Mouse (Mus musculus) ES-E14 (cell line): ENCODE data around the gene Lpgat1. TPM values are rescaled to one million over a fixed set of nuclear protein-coding genes. Genes with fewer than 3 reads are reported as not detected.

Experiments
- DNase-seq: peaks from one replicate; pipeline ENCODE4 v3.0.0-alpha.2; 2013; ENCODE audit warnings: low read depth, low spot score
- H3K27ac ChIP-seq: 2 replicates; pipeline ENCODE4 v1.5.1; 2012; ENCODE audit warnings: low read depth, mild to moderate bottlenecking, low read length, moderate library complexity, mixed read lengths; ENCODE audit not compliant: poor library complexity, insufficient read depth, severe bottlenecking
- H3K36me3 ChIP-seq: 2 replicates; pipeline ENCODE4 v1.6.1; 2012; ENCODE audit warnings: mild to moderate bottlenecking, low read length, moderate library complexity, mixed read lengths; ENCODE audit not compliant: control insufficient read depth, poor library complexity, insufficient read depth, severe bottlenecking
- H3K4me1 ChIP-seq, 2 experiments: fragments of 150-350 bp in 1 of 2; sonication (generic) in 1 of 2; 2 replicates each; pipeline ENCODE4 v1.6.1; 2012; ENCODE audit warnings: low read length in 2 of 2, mild to moderate bottlenecking in 1 of 2, mixed read lengths in 1 of 2; ENCODE audit not compliant: control insufficient read depth in 2 of 2, insufficient read depth in 2 of 2, poor library complexity in 1 of 2
- H3K4me3 ChIP-seq, 2 experiments: fragments of 150-350 bp in 1 of 2; sonication (generic) in 1 of 2; 2 replicates each; pipeline ENCODE4 v1.5.1; 2012; ENCODE audit warnings: low read length in 2 of 2, low read depth in 1 of 2, mild to moderate bottlenecking in 1 of 2, mixed read lengths in 1 of 2; ENCODE audit not compliant: insufficient read depth in 1 of 2, poor library complexity in 1 of 2, severe bottlenecking in 1 of 2
- H3K9ac ChIP-seq: 2 replicates; pipeline ENCODE4 v1.6.1; 2012; ENCODE audit warnings: low read depth, mild to moderate bottlenecking, low read length, mixed read lengths; ENCODE audit not compliant: poor library complexity, insufficient read depth, severe bottlenecking
- H3K9me3 ChIP-seq: fragments of 150-350 bp; sonication (generic); 2 replicates; pipeline ENCODE4 v1.6.1; 2012; ENCODE audit warnings: low read depth, mild to moderate bottlenecking, low read length; ENCODE audit not compliant: control insufficient read depth, insufficient read depth
- CHD2 ChIP-seq: IDR thresholded peaks from 2 replicates; pipeline ENCODE4 v1.6.1; 2014; ENCODE audit warnings: mild to moderate bottlenecking, low read depth, low read length, inconsistent platforms
- HCFC1 ChIP-seq: IDR thresholded peaks from 2 replicates; pipeline ENCODE4 v1.6.1; 2012; ENCODE audit warnings: low read length, inconsistent platforms, borderline replicate concordance; ENCODE audit not compliant: insufficient read depth
- MAFK ChIP-seq: IDR thresholded peaks from 2 replicates; pipeline ENCODE4 v1.6.1; 2014; ENCODE audit warnings: mild to moderate bottlenecking, low read depth, low read length, inconsistent platforms; ENCODE audit not compliant: insufficient read depth
- ZC3H11A ChIP-seq: IDR thresholded peaks from 2 replicates; pipeline ENCODE4 v1.6.1; 2012; ENCODE audit warnings: low read depth, mild to moderate bottlenecking, inconsistent platforms, low read length, borderline replicate concordance
- ZNF384 ChIP-seq: IDR thresholded peaks from 2 replicates; pipeline ENCODE4 v1.6.1; 2012; ENCODE audit warnings: low read depth, low read length, inconsistent platforms
- in situ Hi-C, 2 experiments: fragments of 600-800 bp; cut with MboI; formaldehyde crosslinking; loops; one replicate each; pipeline ENCODE4 v1.15.1; 2025; ENCODE audit warnings: low sequenced_read_pairs in 2 of 2, inconsistent platforms in 1 of 2; ENCODE audit not compliant: unreplicated experiment in 2 of 2
- total RNA-seq: library from RNA; depleted of rRNA; stranded (reverse); fragments of 300-350 nt; gene quantifications from 2 replicates; pipeline ENCODE4 v1.2.3, GENCODE M21; 2012

Lpgat1 gene
- total RNA-seq, 1 experiment: 20.7 TPM

DNA sequence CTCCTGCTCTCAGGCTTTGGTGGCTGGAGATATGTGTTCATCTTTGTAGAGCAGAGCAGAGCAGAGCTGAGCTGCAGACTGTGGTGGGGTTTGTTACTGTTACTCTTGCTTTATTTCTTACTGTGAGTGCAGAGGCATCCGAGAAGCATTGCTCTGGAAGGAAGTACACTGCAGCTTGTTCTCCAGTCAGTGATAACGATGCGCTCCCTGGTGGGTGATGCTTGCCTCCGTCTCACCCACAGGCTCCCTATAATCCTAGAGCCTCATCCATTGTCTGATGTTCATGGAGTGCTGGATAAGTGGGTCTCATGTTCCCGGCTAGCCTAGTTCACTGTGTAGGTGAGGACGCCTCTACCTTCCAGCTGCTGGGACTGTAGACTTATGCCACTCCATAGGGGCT is 6.0 kb downstream of the Lpgat1 start:
- no peak for DNase-seq
- Histone ChIP-seq H3K36me3 (no peaks in the 10 kb centered on the region; the same call in 1 of the 2 replicates), H3K27ac (no peak overlapping the region), H3K4me3 (no peak overlapping the region), H3K4me1 (0 out of 4 replicates have a peak, but pooled peaks cover 0 to 2% of the 10 kb centered on the region in 2 experiments), H3K9me3 (no peaks in the 10 kb centered on the region), H3K9ac (no peak overlapping the region)
- in situ Hi-C loops: no loop called here
- TF ChIP-seq HCFC1: no peak
- no peak for TF ChIP-seq ZC3H11A
- no peak for TF ChIP-seq ZNF384
- TF ChIP-seq MAFK: no peak
- TF ChIP-seq CHD2: no peak

DNA sequence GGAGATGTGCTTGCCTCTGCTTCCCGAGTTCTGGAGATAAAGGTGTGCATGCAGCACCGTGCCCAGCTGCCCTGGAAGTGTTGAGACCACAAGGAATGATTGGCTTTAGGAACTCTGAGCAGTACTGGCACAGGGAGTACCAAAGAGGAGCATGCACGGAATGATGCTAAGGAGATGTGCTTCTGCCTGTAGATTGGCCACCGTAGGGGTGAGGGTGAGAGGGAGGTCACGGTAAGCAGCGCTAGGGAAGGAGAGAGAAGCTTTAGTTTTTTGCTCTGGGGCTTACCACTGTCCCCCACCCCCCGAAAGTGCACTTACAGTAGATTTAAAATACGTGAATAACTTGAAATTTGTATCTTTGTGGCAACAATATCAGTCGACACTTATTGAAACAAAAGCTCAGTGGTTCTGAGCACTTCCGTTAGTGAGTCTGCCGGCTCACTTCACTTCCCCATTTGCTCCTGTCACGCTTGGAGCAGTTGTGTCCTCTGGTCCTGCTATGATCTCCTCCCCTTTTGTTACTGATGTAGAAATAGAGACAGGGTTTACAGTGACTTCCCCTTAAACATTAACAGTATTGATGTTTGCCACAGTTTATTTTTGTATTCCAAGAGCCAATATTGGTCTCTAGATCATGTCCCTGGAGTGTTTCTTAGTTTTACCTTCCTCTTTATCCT is 6.9 kb downstream of the Lpgat1 start:
- H3K4me1 ChIP-seq: 0 out of 4 replicates have a peak, but pooled peaks cover 0 to under 1% of the 10 kb centered on the region in 2 experiments
- DNase-seq: no peak
- TF ChIP-seq HCFC1 (no peak), MAFK (no peak), ZC3H11A (no peak), CHD2 (no peak), ZNF384 (no peak)
- no peaks in the 10 kb centered on the region; the same call in 1 of the 2 replicates for H3K36me3 ChIP-seq
- in situ Hi-C loops: no loop called here
- no peak overlapping the region for H3K27ac ChIP-seq
- H3K4me3 ChIP-seq: no peak overlapping the region
- no peaks in the 10 kb centered on the region for H3K9me3 ChIP-seq
- no peak overlapping the region for H3K9ac ChIP-seq

DNA sequence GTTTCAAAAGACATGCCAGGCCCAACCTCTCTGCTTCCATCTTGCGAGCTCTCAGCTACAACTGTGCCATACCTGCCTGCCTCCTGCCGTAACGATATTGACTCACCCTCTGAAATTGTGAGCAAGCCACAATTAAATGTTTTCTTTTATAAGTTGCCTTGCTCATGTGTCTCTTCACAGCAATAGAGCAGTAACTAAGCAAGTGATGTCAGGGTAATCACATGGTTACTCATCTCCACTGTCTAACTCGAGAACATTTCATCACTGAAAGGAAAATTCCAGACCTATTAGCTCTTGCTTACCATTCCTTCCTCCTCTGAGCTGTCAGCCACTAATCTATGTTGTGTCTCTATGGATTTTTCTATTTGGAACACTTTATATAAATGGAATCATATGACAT is 15.0 kb downstream of the Lpgat1 start:
- H3K4me3 ChIP-seq: no peak overlapping the region
- H3K9me3 ChIP-seq: no peaks in the 10 kb centered on the region
- in situ Hi-C loops: no loop called here
- no peaks in the 10 kb centered on the region for H3K4me1 ChIP-seq
- no peak overlapping the region for H3K27ac ChIP-seq
- H3K36me3 ChIP-seq: no peaks in the 10 kb centered on the region
- TF ChIP-seq HCFC1 (no peak), ZNF384 (no peak), MAFK (no peak), ZC3H11A (no peak), CHD2 (no peak)
- DNase-seq: no peak
- no peak overlapping the region for H3K9ac ChIP-seq

DNA sequence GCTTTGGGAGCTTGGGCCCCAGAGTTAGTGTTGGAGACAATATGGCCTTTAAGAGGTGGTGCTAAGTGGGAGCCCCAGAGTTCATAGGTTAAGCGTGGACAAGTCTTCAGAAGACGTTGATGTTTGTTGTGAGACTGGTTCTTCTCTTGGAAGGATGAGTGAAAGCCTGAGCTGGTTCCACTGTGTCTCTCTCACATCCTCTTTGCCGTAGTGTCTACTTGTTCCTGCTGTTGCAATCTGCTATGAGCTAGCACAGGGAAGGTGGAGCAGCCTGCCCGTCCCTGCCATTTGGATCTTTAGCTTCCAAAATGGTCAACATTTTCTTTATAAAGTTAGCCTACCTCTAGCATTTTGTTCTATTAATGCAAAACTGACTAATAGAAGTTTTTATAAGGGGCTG is 16.2 kb downstream of the Lpgat1 start:
- no peak overlapping the region for H3K27ac ChIP-seq
- no peaks in the 10 kb centered on the region for H3K9me3 ChIP-seq
- no peak overlapping the region for H3K9ac ChIP-seq
- TF ChIP-seq HCFC1 (no peak), ZNF384 (no peak), ZC3H11A (no peak), CHD2 (no peak), MAFK (no peak)
- no peak for DNase-seq
- H3K4me1 ChIP-seq: peaks cover 2% of the 10 kb centered on the region in 2 experiments; a peak in 1 of 4 replicates
- H3K36me3 ChIP-seq: no peaks in the 10 kb centered on the region
- in situ Hi-C loops: no loop called here
- no peak overlapping the region for H3K4me3 ChIP-seq
